In the genomic region with DNA sequence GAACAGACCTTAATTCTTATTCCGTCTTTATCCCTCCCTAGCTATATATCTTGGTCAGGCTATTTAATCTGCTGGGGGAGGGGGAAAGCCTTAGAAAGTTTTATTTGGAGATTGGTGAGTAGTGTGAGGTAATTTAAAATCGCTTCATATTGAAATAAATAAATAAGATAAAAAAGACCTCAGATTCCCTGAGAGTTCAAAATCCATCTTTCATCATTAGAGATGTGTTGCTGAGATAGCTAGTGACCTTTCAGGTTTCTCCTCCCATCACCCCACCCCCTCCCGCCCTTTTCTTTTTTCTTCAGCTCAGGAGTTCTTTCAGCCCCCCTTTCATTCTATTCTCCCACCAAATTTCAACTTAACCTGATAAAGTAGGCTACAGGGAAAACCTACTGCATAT, we compare ENCODE assay signal across 27 mouse cellular contexts. TPM values are rescaled to one million over a fixed set of nuclear protein-coding genes. Genes with fewer than 3 reads are reported as not detected.
DNase-seq lines count a peak whose midpoint lies in the region; ATAC-seq and TF ChIP-seq lines count a peak whose summit lies in the region.
"Had no signal": no experiment of that assay in that cellular context is flagged by ENCODE, and none has a peak within 500 bp of the region (broad histone marks: within the 10 kb centered on the region; RNA-seq: fewer than 3 reads in every experiment).

No protein-coding gene starts in this region.

- H3K4me1 ChIP-seq in liver, adult 2 months (ENCODE audit: control insufficient read depth, insufficient read depth, low read length), result peaks cover 2% of the 10 kb centered on the region; the same call in 1 of the 2 replicates
- no peaks in the 10 kb centered on the region for H3K4me1 ChIP-seq in liver, embryonic 11.5 days (replicated peaks; ENCODE audit: control insufficient read depth, insufficient read depth, low read length)
- no peaks in the 10 kb centered on the region for H3K4me1 ChIP-seq in thymus, adult 2 months (replicated peaks; ENCODE audit: control insufficient read depth, insufficient read depth, low read length)

- no peaks in the 10 kb centered on the region for H3K79me2 ChIP-seq in liver, adult 2 months (ENCODE audit: control insufficient read depth, insufficient read depth, low read length)

- TF ChIP-seq CTCF in liver, adult 2 months (IDR thresholded peaks at IDR 0.05; ENCODE audit: low read depth, low read length), result no peak
- TF ChIP-seq CTCF in thymus, adult 2 months (IDR thresholded peaks at IDR 0.05; ENCODE audit: borderline replicate concordance, control insufficient read depth, extremely low read depth, insufficient read depth, low read length, poor library complexity), result no peak

- H3K4me2 ChIP-seq in liver, embryonic 11.5 days, result no peak overlapping the region

- 48% methylated on average over 3 of the region's 3 CpGs for WGBS in liver, adult 2 months
- WGBS in liver, embryonic 11.5 days, result 77% methylated on average over 3 of the region's 3 CpGs
- WGBS in thymus, adult 2 months, result 90% methylated on average over 3 of the region's 3 CpGs

- H3K27me3 ChIP-seq in liver, adult 2 months (ENCODE audit: control insufficient read depth, insufficient read depth, low read length), result no peaks in the 10 kb centered on the region
- no peaks in the 10 kb centered on the region for H3K27me3 ChIP-seq in liver, embryonic 11.5 days (replicated peaks; ENCODE audit: control insufficient read depth, insufficient read depth, low read length)
- no peaks in the 10 kb centered on the region for H3K27me3 ChIP-seq in thymus, adult 2 months (ENCODE audit: control insufficient read depth, insufficient read depth, low read length)
- H3K27me3 ChIP-seq: CH12.LX had no signal

- H3K9me3 ChIP-seq in liver, embryonic 11.5 days (ENCODE audit: control insufficient read depth, low read length), result no peaks in the 10 kb centered on the region
- H3K9me3 ChIP-seq: G1E had no signal

- no peak overlapping the region for H3K4me3 ChIP-seq in liver, adult 2 months (ENCODE audit: insufficient read depth, low read depth, low read length)
- no peak overlapping the region for H3K4me3 ChIP-seq in liver, embryonic 11.5 days (ENCODE audit: low read depth, low read length)
- no peak overlapping the region for H3K4me3 ChIP-seq in thymus, adult 2 months (ENCODE audit: control insufficient read depth, insufficient read depth, low read length)

- no peak for ATAC-seq in liver, embryonic 11.5 days (replicated peaks; ENCODE audit: low FRiP score)
- ATAC-seq: activated CD4-positive, CD25-positive, alpha-beta regulatory T cell, adult 4 months; CD4-positive, CD25-positive, alpha-beta regulatory T cell, adult 4 months; Patski had no signal

- no peak overlapping the region for H3K27ac ChIP-seq in liver, adult 2 months (replicated peaks; ENCODE audit: insufficient read depth, low read depth, low read length)
- H3K27ac ChIP-seq in liver, embryonic 11.5 days (ENCODE audit: low read depth, low read length), result no peak overlapping the region
- H3K27ac ChIP-seq in thymus, adult 2 months (ENCODE audit: control insufficient read depth, insufficient read depth, low read length), result no peak overlapping the region

- peak; percentile 77 for DNase-seq in liver, adult 2 months (ENCODE audit: extremely low read depth, low read depth, low spot score)
- DNase-seq in liver, embryonic 11.5 days (ENCODE audit: low spot score), result no peak
- DNase-seq in fat pad, adult 2 months (ENCODE audit: extremely low read depth, low read depth, low spot score), result peak; percentile 33
- peak; percentile 36 for DNase-seq in gonadal fat pad, adult 2 months (ENCODE audit: low read depth)
- DNase-seq in ovary, postnatal 36 days (ENCODE audit: low spot score), result no peak
- DNase-seq in thymus, adult 2 months, result no peak
- DNase-seq: adrenal gland, adult 2 months; adrenal gland, adult 8-10 months; adrenal gland, postnatal 10 days; adrenal gland, postnatal 14 days; adrenal gland, postnatal 25 days; adrenal gland, postnatal 36 days; B cell, adult 2 months; cerebellum, adult 11 months; cerebellum, adult 11-12 months; cerebellum, adult 18-20 months had no signal

- no peak overlapping the region for H3K9ac ChIP-seq in liver, adult 2 months (ENCODE audit: low read depth, low read length)
- no peak overlapping the region for H3K9ac ChIP-seq in liver, embryonic 11.5 days (ENCODE audit: low read depth, low read length)

- no peaks in the 10 kb centered on the region for H3K36me3 ChIP-seq in liver, adult 2 months (ENCODE audit: control insufficient read depth, insufficient read depth, low read length)
- no peaks in the 10 kb centered on the region for H3K36me3 ChIP-seq in liver, embryonic 11.5 days (ENCODE audit: control insufficient read depth, insufficient read depth, low read length)
- no peaks in the 10 kb centered on the region for H3K36me3 ChIP-seq in thymus, adult 2 months (ENCODE audit: control insufficient read depth, insufficient read depth, low read length)
- H3K36me3 ChIP-seq: G1E had no signal

- no peak for TF ChIP-seq POLR2A in liver, adult 2 months (IDR thresholded peaks at IDR 0.05; ENCODE audit: extremely low read depth, insufficient read depth, low read length)
- TF ChIP-seq POLR2A in thymus, adult 2 months (IDR thresholded peaks at IDR 0.05; ENCODE audit: control insufficient read depth, extremely low read depth, insufficient read depth, low read length, poor library complexity), result no peak

RNA-seq across cellular contexts. Expression of a gene that starts 20.1 kb away (rescaled TPM):
- not detected in 2 replicates for total RNA-seq in liver, adult 2 months (2014; rRNA removed)
- polyA plus RNA-seq in liver, adult 2 months (2012; rRNA removed), result not detected in 2 replicates
- polyA plus RNA-seq in liver, embryonic 11.5 days (2014; fragmentation: Nextera tagmentation; extraction: Ambion mirVana), result not detected in 2 replicates
- polyA plus RNA-seq in gonadal fat pad, adult 2 months (2012; rRNA removed), result not detected in 2 replicates
- polyA plus RNA-seq in thymus, adult 2 months (2012; rRNA removed), result not detected in 2 replicates
- total RNA-seq: adrenal gland, adult 18-20 months; adrenal gland, adult 2 months; adrenal gland, adult 8-10 months; adrenal gland, postnatal 10 days; adrenal gland, postnatal 14 days; adrenal gland, postnatal 25 days; adrenal gland, postnatal 36 days; adrenal gland, postnatal 4 days; CH12.LX; ES-E14; G1E; MEL had no signal
- polyA plus RNA-seq: activated CD4-positive, CD25-positive, alpha-beta regulatory T cell, adult 4 months; adrenal gland, adult 2 months; brain, embryonic 14.5 days; C2C12; CD4-positive, CD25-positive, alpha-beta regulatory T cell, adult 4 months; G1E; Patski had no signal

RNA-seq across cellular contexts. Expression of a gene that starts 52.2 kb away (rescaled TPM):
- 52.6 and 59.4 TPM in 2 replicates for total RNA-seq in liver, adult 2 months (2014; rRNA removed)
- 31.6 and 33.5 TPM in 2 replicates for polyA plus RNA-seq in liver, adult 2 months (2012; rRNA removed)
- 12.8 and 13.2 TPM in 2 replicates for polyA plus RNA-seq in liver, embryonic 11.5 days (2014; fragmentation: Nextera tagmentation; extraction: Ambion mirVana)
- 14.2 and 19.9 TPM in 2 replicates for polyA plus RNA-seq in gonadal fat pad, adult 2 months (2012; rRNA removed)
- polyA plus RNA-seq in thymus, adult 2 months (2012; rRNA removed), result 8.2 and 12.0 TPM in 2 replicates

Comparison
In these comparisons a context has a peak if more than half of its experiments do, and no peak if none do; other contexts are left out.
1. DNase-seq: peak in liver, adult 2 months (single experiment), fat pad, adult 2 months (single experiment) and gonadal fat pad, adult 2 months (single experiment); none in liver, embryonic 11.5 days (single experiment), ovary, postnatal 36 days (single experiment) and thymus, adult 2 months (single experiment).